Mouse (Mus musculus) brown adipose tissue, adult 24 weeks (tissue): ENCODE data around the gene Olfr1018. TPM values are rescaled to one million over a fixed set of nuclear protein-coding genes. Genes with fewer than 3 reads are reported as not detected.

Experiments
- H3K27ac ChIP-seq: fragments of 200-500 bp; replicated peaks from 2 replicates; pipeline ENCODE4 v1.5.1; 2012; ENCODE audit warnings: low read depth, mild to moderate bottlenecking, low read length
- H3K4me1 ChIP-seq: fragments of 200-500 bp; 2 replicates; pipeline ENCODE4 v1.6.1; 2012; ENCODE audit warnings: low read length, mixed read lengths; ENCODE audit not compliant: control insufficient read depth, insufficient read depth, insufficient read length
- H3K4me3 ChIP-seq: fragments of 200-500 bp; 2 replicates; pipeline ENCODE4 v1.5.1; 2012; ENCODE audit warnings: low read depth, mild to moderate bottlenecking, low read length, moderate library complexity; ENCODE audit not compliant: insufficient read depth
- polyA plus RNA-seq: library from polyadenylated mRNA; stranded (reverse); fragments of >200 nt; gene quantifications from 2 replicates; pipeline ENCODE4 v1.2.4, GENCODE M21; 2012; ENCODE audit not compliant: missing spikeins, insufficient read depth, insufficient read length

Gene Olfr1018
- not detected in 2 replicates for polyA plus RNA-seq

- Histone ChIP-seq H3K27ac (no peak within 1 kb of the TSS), H3K4me3 (no peak within 1 kb of the TSS), H3K4me1 (no peaks in the 10 kb centered on the region)
These were observed at the start of gene Olfr1018 for GRCm38 (mm10) chr2:85818179-85818578. Gene Olfr1018 (plus strand): TSS chr2:85818479.

GRCm38 (mm10) chr2:85772413-85772812, 45.9 kb upstream of the Olfr1018 start, which contains the start of gene Olfr1014:
Gene Olfr1014 (plus strand): TSS chr2:85772713.
- no peak within 1 kb of the TSS for H3K27ac ChIP-seq
- H3K4me3 ChIP-seq: no peak within 1 kb of the TSS

GRCm38 (mm10) chr2:85781717-85782116, 36.6 kb upstream of the Olfr1018 start, which contains the start of gene Olfr1015:
Gene Olfr1015 (plus strand): TSS chr2:85782017.
- H3K4me3 ChIP-seq: no peak within 1 kb of the TSS
- H3K27ac ChIP-seq: no peak within 1 kb of the TSS
- H3K4me1 ChIP-seq: no peaks in the 10 kb centered on the region

More at GRCm38 (mm10) chr2:85772413-85772812, 45.9 kb upstream of the Olfr1018 start, which contains the start of gene Olfr1014:
- H3K4me1 ChIP-seq: no peaks in the 10 kb centered on the region

GRCm38 (mm10) chr2:85792331-85792730, 25.9 kb upstream of the Olfr1018 start:
- no peak overlapping the region for H3K27ac ChIP-seq
- no peaks in the 10 kb centered on the region for H3K4me1 ChIP-seq
- H3K4me3 ChIP-seq: no peak overlapping the region

- no peak within 1 kb of the TSS for H3K4me3 ChIP-seq
- H3K4me1 ChIP-seq: no peaks in the 10 kb centered on the region
- no peak within 1 kb of the TSS for H3K27ac ChIP-seq
These were observed 15.8 kb upstream of the Olfr1018 start, which contains the start of gene Olfr1016 for GRCm38 (mm10) chr2:85802444-85802843. Gene Olfr1016 (minus strand): TSS chr2:85802544.

- Histone ChIP-seq H3K4me1 (no peaks in the 10 kb centered on the region), H3K27ac (no peak overlapping the region), H3K4me3 (no peak overlapping the region)
These were observed 13.8 kb upstream of the Olfr1018 start for GRCm38 (mm10) chr2:85804501-85804900.

GRCm38 (mm10) chr2:85845383-85845782, 27.1 kb downstream of the Olfr1018 start, which contains the start of gene Olfr1019:
Gene Olfr1019 (minus strand): TSS chr2:85845483.
- H3K27ac ChIP-seq: no peak within 1 kb of the TSS

GRCm38 (mm10) chr2:85846730-85847129, 28.5 kb downstream of the Olfr1018 start, which contains the start of gene Olfr1020:
Gene Olfr1020 (plus strand): TSS chr2:85847030.
- H3K4me1 ChIP-seq: no peaks in the 10 kb centered on the region
- H3K27ac ChIP-seq: no peak within 1 kb of the TSS
- H3K4me3 ChIP-seq: no peak within 1 kb of the TSS

More at GRCm38 (mm10) chr2:85845383-85845782, 27.1 kb downstream of the Olfr1018 start, which contains the start of gene Olfr1019:
- no peak within 1 kb of the TSS for H3K4me3 ChIP-seq
- no peaks in the 10 kb centered on the region for H3K4me1 ChIP-seq

GRCm38 (mm10) chr2:85868294-85868693, 50.0 kb downstream of the Olfr1018 start, which contains the start of gene Olfr1022:
Gene Olfr1022 (plus strand): TSS chr2:85868594.
- no peak within 1 kb of the TSS for H3K4me3 ChIP-seq
- H3K27ac ChIP-seq: no peak within 1 kb of the TSS
- no peaks in the 10 kb centered on the region for H3K4me1 ChIP-seq

Other genes with a start within 250 kb of the Olfr1018 start
- gene Olfr996, start 239.3 kb upstream of the Olfr1018 start, polyA plus RNA-seq: not detected in 2 replicates
- gene Olfr998, start 229.5 kb upstream of the Olfr1018 start, polyA plus RNA-seq: not detected in 2 replicates
- gene Olfr1000, start 206.6 kb upstream of the Olfr1018 start, polyA plus RNA-seq: not detected in 2 replicates
- gene Olfr1002, start 167.8 kb upstream of the Olfr1018 start, polyA plus RNA-seq: not detected in 2 replicates
- not detected in 2 replicates for gene Olfr154, start 154.0 kb upstream of the Olfr1018 start, polyA plus RNA-seq
- gene Olfr1006, start 139.7 kb upstream of the Olfr1018 start, polyA plus RNA-seq: not detected in 2 replicates
- not detected in 2 replicates for gene Olfr1008, start 129.0 kb upstream of the Olfr1018 start, polyA plus RNA-seq
- not detected in 2 replicates for gene Olfr1009, start 103.1 kb upstream of the Olfr1018 start, polyA plus RNA-seq
- gene Olfr1012, start 55.7 kb upstream of the Olfr1018 start, polyA plus RNA-seq: not detected in 2 replicates
- not detected in 2 replicates for gene Olfr1013, start 51.4 kb upstream of the Olfr1018 start, polyA plus RNA-seq
- gene Olfr1014, start 45.8 kb upstream of the Olfr1018 start, polyA plus RNA-seq: not detected in 2 replicates
- gene Olfr1015, start 36.5 kb upstream of the Olfr1018 start, polyA plus RNA-seq: not detected in 2 replicates
- gene Olfr1016, start 15.9 kb upstream of the Olfr1018 start, polyA plus RNA-seq: not detected in 2 replicates
- not detected in 2 replicates for gene Olfr1019, start 27.0 kb downstream of the Olfr1018 start, polyA plus RNA-seq
- not detected in 2 replicates for gene Olfr1020, start 28.6 kb downstream of the Olfr1018 start, polyA plus RNA-seq
- not detected in 2 replicates for gene Olfr1022, start 50.1 kb downstream of the Olfr1018 start, polyA plus RNA-seq
- not detected in 2 replicates for gene Olfr1023, start 67.2 kb downstream of the Olfr1018 start, polyA plus RNA-seq
- gene Olfr1024, start 86.6 kb downstream of the Olfr1018 start, polyA plus RNA-seq: not detected in 2 replicates
- not detected in 2 replicates for gene Olfr1025-ps1, start 96.7 kb downstream of the Olfr1018 start, polyA plus RNA-seq
- not detected in 2 replicates for gene Olfr1026, start 103.1 kb downstream of the Olfr1018 start, polyA plus RNA-seq
- not detected in 2 replicates for gene Olfr1028, start 132.0 kb downstream of the Olfr1018 start, polyA plus RNA-seq
- not detected in 2 replicates for gene Olfr1029, start 155.4 kb downstream of the Olfr1018 start, polyA plus RNA-seq
- not detected in 2 replicates for gene Olfr1030, start 160.8 kb downstream of the Olfr1018 start, polyA plus RNA-seq
- gene Olfr1031, start 171.8 kb downstream of the Olfr1018 start, polyA plus RNA-seq: not detected in 2 replicates
- not detected in 2 replicates for gene Olfr1032, start 187.1 kb downstream of the Olfr1018 start, polyA plus RNA-seq
- gene Olfr1033, start 202.2 kb downstream of the Olfr1018 start, polyA plus RNA-seq: 2.5 TPM in 1 of 2 replicates, not detected in the other
- gene Olfr1034, start 227.4 kb downstream of the Olfr1018 start, polyA plus RNA-seq: not detected in 2 replicates